Mouse (Mus musculus): ENCODE data around the gene BC055324.
"Not testable (repeated sequence)": the region's sequence is repeated elsewhere in the genome, so short reads cannot be mapped to it uniquely, and the experiment has no call there.

The BC055324 gene

DNA sequence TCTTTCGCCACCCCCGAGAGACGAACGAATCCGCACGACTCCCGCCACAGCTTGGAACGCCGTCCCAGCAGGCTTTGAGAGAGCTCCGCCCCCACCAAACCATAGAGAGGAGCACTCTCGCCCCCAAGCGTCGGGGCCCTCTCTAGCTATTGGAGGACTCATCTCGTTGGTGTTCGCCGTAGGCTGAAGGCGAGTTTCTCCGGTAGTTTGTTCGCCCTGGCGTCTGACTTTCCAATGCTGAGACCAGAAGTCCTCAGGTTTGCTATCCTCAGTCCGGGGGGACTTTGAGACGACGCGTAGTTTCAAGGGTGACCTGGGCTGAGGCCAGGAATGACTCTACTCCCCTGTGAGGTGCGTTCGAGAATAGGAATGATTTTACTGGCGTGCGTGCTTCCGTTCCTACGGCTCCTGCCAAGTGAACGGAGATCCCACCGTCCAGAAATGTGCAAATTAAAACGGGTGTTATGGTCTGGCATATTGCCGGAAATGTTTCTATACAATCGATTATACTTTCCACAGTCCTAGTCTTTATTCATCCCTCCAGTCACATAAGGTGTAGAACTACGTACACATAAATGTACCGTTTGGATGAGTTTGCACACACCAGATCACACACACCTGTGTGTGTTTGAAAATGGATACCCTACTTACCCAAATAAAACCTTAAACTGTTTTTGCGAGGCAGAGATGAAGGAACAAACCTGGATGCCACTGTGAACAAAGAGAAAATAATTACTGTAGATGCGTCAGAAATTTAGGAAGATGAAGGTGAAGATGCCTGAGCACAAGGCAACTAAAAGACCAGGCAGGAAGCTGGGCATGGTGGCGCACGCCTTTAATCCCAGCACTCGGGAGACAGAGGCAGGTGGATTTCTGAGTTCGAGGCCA is at the start of gene BC055324, which contains the start of gene Mettl18:
Gene BC055324, minus strand, starts transcription at position 76 of the 888 bp plus-strand sequence.
Gene Mettl18, plus strand, starts transcription at position 169 of the 888 bp plus-strand sequence.
- peak; percentile 97 for DNase-seq

DNA sequence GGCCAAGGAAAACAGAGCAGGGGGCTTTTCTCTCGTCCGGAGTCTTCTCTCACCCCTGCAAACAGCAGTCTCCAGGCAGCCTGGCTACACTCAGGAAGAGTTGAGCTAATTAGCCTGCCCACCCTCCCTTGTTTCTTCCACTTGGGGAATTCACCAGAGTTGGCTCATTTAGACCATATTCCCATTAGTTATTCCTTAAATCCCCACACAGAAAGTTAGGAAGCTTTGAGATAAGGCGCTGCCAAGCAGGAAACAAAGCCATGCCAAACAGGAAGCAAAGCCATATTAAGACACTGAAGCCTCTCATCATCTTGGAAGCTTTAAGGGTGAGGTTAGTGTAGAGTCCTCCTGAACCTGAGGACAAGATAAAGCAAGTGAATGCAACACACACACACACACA is 49.0 kb upstream of the BC055324 start:
- no peak for DNase-seq

DNA sequence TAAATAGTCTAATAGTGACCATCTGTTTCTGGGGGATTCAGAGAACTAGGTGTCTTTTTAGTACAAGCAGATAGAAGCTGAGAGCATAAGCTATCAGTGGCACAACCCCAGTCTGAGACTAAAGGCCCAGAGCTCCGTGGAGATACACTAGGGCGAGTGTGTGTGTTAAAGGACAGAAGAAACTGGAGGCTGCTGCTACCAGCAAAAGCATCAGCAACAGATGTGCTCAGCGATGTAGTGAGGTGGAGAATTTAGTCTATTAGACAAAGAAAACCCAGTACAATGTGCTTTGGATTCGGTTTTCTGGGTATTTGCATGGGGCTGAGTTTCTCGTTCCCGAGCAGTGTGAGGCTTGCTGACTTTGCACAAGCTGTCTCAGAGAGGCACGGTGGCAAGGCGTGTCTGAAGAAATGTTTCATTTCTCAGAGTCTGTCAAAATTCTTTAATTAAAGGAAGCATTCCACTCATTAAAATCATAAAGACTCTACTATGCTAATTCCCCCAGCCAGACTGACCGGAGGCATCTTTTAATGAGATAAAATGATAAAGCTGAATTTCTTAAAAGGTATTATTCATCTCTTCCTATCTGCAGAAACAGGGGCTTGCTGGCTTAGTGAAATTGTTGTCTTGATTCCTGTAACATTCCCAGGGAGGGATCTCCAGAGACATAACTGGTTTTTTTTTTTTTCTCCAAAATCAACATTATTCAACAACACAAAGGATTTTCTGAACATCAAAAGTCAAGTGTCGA is 46.0 kb upstream of the BC055324 start:
- DNase-seq = no peak

DNA sequence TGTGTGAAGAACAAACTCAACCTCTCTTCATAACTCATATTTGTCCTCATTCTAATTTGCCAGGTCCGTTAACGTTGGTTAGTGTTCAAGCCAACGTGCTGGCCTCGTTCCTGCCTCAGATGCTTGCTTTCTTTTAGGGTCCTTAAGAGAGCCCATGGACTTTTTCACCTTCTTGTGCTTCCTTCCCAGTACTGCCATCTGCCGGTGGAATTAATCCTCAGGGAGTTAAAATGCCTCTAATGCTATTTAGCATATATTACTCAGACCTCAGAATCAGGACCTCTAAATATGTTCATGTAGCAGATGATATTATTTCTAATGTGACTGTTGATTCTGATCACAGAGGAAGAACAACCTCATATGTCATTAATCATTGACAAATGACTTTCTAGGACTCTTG is 32.8 kb upstream of the BC055324 start:
- DNase-seq = peak; percentile 25

DNA sequence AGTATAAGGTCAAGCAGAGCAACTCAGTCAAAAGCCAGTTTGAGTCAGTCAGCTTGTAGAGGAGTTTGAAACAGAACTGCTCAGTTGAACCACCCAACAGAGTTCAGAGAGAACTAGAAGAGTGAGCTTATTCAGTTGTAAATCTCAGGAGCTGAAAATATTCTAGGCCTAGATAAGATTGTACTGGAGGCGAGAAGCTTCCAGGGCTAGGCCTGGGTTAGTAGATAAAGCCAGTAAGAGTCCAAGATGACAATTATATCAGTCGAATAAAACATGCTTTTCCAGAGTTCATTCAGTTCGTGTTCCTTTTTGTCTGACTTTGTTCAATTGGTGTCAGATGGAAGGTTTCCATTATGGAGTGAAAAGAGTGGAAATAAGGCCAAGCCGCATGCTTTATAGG is 31.1 kb upstream of the BC055324 start:
- no peak for DNase-seq

DNA sequence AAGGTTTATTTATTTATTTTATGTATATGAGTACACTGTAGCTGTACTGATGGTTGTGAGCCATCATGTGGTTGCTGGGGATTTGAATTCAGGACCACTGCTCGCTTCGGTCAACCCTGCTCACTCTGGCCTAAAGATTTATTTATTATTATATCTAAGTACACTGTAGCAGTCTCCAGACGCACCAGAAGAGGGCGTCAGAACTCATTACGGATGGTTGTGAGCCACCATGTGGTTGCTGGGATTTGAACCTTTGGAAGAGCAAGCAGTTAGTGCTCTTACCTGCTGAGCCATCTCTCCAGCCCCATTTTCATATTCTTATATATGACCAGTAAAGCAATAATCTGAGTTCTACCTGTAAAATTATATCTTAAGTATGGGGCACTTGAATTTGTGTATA is 27.5 kb upstream of the BC055324 start:
- DNase-seq = not testable (repeated sequence)

DNA sequence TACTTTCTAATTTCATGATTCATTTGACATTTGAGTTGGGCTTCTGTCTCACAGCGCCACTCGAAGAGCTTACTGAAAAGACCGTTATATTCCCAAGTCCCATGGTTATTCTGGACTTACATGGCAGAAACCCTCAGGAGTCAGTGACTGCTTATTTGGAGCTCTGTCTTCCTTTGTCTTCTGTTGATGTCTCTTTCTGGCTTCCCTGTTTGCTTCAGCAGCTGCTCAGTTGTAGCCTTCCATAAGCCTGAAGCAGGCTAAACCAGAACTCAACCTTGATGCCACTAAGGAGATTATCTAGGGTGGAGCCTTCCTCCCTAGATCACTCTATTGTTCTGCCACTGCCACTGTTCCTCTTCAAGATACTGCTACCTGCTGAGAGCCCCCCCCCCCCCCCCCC is 26.1 kb upstream of the BC055324 start:
- DNase-seq = not testable (repeated sequence)

DNA sequence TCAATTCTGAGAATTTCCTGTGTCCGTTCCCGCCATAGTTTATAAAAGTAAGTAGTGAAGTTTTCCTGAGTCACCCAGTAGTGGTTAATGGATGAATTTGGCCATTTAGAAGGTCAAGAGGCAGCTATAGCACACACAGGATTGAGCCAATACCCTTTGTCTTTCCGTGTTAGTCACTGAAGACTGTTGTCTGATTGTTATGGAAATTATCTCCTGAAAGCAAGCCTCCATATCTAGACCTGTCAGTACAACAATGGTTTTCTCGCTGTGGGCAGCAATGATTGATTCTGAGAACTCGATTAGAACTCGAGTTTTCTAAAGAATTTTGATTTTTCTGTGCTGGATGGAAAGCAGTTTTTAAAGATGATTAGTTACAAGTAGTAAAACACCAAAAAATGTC is 25.2 kb upstream of the BC055324 start:
- no peak for DNase-seq

DNA sequence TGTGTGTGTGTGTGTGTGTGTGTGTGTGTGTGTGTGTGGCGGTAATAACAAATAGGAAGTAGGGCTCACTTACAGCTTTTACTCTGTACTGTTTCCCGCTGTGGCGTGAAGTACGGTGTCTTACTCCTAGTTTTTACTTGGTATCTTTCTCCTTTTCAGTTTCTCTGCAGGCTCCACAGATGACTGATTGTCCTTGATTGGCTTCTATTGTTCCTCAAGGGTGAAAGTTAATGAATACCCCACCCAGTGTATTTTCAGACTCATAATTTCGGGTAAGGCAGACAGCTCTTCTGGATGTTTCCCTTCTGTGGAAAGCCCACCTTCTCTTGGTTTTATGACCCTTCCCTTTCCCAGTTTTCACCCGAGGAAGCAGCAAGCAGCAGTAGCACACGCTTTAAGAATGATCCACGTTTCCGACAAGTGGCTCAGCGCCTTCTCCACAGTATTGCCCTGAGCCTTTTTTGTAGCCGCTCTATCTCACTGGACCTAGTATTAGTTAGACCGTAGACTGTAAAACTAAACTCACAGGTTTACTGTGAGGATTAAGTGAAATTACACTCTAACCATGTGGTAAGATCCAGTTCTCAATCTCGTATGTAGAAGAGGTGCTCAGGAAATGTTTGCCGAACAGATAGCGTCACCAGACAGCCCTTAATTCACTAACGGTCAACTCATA is 23.8 kb upstream of the BC055324 start:
- no peak for DNase-seq

DNA sequence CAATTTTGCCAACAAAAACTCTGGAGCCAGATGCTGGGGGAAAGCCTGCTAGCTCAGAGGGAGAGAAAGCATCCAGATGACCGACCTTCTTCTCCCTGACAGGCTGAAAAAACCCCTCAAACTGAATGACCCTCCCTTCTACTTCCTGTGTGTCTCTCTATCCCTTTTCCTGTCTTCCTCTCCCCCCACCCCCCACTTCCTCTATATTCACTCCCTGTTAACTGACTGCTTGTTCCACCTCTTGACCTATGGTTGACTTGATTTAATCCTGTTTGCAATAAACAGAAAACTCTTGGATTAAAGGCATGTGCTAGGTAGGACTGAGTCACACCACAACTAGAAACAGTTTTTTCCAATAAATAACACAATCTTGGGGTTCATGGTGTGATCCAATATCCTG is 20.0 kb upstream of the BC055324 start:
- DNase-seq = no peak

DNA sequence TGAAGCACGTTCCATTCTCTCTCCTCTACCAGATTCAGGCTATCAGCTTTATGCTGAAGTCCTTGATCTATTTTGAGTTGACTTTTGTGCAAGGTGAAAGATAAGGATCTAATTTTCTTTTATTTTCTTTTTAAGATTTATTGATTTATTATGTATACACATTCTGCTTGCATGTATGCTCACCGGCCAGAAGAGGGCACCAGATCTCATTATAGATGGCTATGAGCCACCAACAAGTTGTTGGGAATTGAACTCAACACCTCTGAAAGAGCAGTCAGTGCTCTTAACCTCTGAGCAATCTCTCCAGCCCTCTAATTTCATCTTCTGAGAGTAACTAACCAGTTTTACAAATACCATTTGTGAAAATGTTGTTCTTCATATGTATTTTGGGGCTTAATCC is 14.6 kb upstream of the BC055324 start:
- peak; percentile 40 for DNase-seq

DNA sequence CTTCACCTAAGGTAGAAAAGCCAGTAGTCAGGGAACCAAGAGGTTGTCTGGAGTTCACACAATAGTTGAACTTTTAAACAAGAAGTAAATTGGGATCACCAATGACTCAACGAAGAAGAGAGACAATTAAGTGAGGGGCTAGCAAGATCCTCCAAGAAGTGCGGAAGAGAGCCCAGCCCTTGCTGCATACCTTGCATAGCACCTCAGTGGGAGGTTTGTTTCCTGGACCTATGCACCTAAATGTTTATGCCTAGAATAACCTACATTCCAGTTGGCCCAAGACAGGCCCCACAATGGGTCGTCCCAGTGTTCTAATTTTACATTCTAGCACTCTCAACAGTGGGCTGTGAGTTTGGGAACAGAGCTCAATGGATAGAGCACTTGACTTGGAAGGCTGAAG is 9.7 kb upstream of the BC055324 start:
- DNase-seq = no peak

DNA sequence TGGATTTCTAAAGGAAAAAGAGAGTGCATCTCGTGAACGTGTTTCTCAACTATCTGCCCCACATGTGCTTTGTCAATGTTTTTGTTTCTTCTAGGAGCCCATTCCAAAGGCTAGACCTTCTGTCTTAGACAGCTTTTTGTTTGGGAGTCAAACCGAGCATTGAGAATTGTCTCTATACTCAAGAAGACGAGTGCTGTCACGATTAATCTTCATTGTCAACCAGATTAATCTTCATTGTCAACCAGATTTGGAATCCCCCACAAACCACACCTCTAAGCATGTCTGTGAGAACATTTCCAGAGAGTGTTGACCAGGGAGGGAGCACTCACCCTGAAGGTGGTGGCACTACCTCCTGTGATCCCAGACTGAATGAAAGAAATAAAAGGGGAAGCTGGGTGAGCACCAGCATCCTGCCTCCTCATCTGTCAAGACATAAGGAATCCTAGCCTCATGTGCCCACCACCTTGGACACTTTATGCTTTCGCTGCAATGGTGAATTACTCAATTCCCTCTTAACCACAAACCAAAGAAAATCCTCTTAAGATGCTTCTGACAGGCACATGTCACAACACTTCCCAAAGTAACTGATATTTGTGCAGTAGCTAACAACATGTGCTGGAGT is 7.3 kb upstream of the BC055324 start:
- DNase-seq = no peak

DNA sequence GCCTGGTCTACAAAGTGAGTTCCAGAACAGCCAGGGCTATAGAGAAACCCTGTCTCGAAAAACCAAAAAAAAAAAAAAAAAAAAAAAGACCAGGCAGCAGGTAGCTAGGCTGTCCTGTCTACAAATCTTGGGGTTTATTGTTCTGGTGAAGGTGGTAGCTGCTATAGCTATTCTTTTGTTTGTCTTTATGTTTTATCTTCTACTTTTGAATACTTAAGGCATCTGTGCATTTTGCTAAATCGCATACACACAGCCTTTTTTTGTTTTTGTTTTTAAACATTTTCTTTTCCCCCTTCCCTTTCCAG is 965 bp upstream of the BC055324 start:
- DNase-seq = no peak

DNA sequence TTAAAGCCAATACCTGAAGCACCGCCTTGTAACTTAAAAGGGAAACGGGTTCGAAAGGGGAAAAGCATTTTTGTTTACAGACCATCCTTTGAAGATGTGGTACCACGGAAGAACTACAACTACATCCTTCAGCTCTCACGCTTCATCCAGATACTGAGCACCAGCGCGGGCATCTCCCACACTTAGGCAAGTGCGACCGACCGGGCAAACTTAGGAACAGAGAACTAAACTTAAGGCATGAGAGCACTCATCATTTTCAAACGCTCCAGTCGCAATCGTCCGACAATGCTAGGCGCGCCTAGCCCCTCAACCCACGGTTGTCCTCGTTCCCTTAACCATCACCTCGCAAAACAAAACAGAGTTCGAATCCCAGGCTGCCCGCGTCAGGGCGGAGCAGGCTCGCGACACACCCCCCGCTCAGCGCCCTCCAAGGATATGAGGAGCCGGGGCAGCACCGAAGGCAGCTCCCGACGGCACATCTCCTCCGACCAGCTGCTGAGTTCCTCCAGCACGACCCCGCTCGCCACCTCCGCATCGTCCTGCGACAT is 349 bp downstream of the BC055324 start:
- no peak for DNase-seq

DNA sequence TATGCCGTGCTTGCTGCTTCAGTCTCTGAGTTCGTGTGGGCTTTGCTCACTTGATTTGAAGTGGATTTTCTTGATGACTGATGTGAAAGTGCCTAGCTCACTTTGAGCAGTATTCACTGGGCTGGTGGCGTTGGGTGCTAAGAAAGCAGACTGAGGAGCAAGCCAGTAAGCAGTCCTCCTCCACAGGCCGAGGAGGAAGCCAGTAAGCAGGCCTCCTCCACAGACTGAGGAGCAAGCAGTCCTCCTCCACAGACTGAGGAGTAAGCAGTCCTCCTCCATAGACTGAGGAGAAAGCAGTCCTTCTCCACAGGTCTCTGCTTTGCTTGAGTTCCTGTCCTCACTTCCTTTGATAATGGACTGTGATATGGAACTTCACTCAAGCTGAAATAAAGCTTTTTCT is 2.2 kb downstream of the BC055324 start:
- no peak for DNase-seq

DNA sequence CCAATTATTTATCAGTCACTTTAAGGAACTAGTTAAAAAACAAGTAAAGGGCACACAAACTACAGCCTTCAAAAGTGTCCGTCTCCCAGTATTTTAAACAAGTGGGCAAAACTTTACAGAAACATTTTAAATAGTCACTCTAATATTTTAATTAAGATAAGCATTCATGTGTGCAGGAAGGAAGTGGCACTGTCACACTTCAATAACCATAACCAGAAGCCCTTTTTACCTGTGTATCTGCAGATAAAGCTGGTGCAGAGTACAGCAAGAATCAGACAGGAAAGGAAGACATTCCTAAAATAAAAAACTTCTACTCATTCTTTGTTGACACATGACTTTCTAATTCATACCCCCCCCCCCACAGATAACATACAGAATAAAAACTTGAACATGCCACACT is 18.1 kb downstream of the BC055324 start:
- DNase-seq = no peak

DNA sequence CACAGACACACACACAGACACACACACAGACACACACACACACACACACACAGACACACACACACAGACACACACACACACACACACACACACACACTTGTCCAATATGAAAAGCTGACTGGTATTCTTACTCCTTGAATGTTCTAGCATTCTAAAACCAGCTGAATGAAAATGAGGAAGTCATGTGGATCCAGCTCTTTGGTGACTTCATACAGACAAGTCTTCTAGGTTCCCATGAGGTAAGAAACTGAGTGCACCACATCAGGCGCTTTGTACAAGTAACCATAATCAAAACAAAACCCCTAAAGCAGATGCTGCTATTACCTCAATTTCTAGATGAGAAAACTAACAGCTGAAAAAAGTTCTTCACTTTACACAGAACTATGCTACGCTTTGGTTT is 19.5 kb downstream of the BC055324 start:
- no peak for DNase-seq

DNA sequence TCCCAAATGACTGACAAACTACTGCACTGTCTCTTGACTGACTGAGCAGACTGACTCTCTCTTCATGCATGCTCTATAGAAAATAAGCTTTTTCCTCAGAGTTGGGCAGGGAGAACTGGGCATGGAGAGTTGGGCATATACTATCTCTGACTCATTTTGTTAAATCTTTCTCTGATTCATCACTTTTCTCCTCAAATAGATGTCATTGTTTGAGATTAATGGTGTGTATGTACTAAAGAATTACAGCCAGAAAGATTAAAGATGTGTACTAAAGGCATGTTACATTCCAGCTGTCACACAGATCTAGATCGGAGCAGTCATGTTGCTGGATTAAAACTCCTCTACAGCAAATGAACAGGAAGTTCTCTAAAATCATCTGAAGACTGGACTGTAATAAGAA is 20.1 kb downstream of the BC055324 start:
- no peak for DNase-seq

DNA sequence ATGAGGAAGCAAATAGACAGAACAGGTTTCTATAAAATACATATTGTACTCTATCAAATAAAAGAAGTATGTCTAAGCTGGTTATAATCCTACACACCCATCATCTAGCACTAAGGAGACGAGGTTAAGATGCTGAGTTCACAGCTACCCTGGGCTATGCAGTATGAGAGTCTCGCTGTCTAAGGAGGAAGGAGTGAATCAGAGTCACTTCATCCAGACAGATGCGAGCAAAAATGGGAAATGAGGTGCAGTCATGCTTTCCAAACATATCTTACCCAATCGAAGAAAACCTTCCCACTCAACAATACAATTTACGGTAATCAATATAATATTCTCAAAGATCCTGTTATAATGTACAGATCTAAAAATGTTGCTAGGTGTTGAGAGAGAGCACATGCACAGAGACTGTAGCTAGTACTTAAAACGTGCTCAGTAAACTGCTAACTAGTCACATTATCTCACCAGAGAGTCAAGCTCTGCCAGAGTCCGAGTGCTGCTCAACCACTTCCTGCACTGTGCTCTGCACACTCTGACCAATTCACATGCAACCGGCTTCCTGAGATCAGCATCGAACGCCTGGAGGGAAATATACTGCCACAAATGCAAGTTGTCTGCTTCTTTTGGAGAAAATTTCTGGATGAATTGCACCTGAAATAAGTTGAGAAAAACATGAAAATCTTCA is 30.4 kb downstream of the BC055324 start:
- DNase-seq = no peak

DNA sequence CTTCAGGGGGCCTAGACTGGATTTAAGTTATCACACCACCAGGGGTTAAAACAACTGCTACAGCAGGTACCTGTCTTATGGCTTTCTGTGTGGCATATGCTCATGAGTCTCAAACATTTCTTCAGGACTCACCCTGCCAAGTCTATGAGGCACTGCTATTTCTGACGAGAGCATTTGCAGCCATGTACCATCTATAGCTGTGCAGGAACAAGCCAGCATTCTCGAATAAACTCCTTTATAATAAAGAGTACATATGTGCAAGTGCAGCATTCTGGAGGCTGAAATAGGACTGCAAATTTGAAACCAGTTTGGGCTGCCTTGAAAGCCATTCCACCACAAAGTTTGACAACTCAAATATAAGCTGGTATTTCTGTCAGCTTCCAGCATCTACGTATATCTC is 36.6 kb downstream of the BC055324 start:
- DNase-seq = no peak

DNA sequence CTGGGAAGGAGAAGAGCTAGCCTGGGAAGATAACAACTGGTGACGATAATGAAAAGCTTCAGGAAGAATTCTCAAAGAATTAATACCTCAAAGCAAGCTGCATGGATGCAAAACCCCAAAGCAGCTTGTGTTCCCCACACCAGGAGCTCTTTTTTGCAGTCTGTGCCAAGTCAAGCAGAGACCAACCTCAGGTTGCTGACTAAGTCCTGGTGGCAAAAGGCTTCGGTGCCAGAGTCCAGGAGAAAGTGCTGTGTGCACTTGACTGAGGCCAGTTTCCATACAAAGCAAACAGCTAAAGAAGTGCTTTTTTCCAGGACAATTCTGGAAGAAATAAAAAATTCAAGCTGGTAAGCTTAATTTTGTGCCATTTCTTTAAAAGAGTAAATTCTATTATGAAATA is 41.2 kb downstream of the BC055324 start:
- DNase-seq = no peak

Measured in retina, postnatal 1 day (tissue).